Mouse (Mus musculus): ENCODE data around the gene Csde1. TPM values are rescaled to one million over a fixed set of nuclear protein-coding genes. Genes with fewer than 3 reads are reported as not detected.

Gene Csde1
- total and polyA plus RNA-seq, 3 experiments: 196 to 249 (median 210) TPM

- no peaks in the 10 kb centered on the region for H3K9me3 ChIP-seq (replicated peaks; ENCODE audit: low read length)
- no peak overlapping the region for H3K4me3 ChIP-seq (replicated peaks in 1 of 3; ENCODE audit: low read depth in 2 of 3, low read length in 2 of 3, poor library complexity in 1 of 3)
- TF ChIP-seq PAX5 (IDR thresholded peaks at IDR 0.05; ENCODE audit: low read length): no peak
- no peak for TF ChIP-seq POLR2AphosphoS2 (IDR thresholded peaks at IDR 0.05; ENCODE audit: low read depth, low read length)
- TF ChIP-seq ZC3H11A (IDR thresholded peaks at IDR 0.05; ENCODE audit: low read depth, low read length): no peak
- no peak for TF ChIP-seq CTCF (conservative IDR thresholded peaks at IDR 0.05 in 1 of 2, IDR thresholded peaks at IDR 0.05 in 1 of 2; ENCODE audit: low read depth in 2 of 2, low read length in 2 of 2)
- no peak for TF ChIP-seq TBP (conservative IDR thresholded peaks at IDR 0.05; ENCODE audit: low read depth, low read length)
- TF ChIP-seq GABPA (IDR thresholded peaks at IDR 0.05; ENCODE audit: insufficient replicate concordance, low read depth, low read length): no peak
- H3K9ac ChIP-seq (ENCODE audit: insufficient read depth, low read depth): no peak overlapping the region
- H3K36me3 ChIP-seq (replicated peaks in 1 of 2; ENCODE audit: control insufficient read depth in 1 of 2, insufficient read depth in 1 of 2, low read length in 1 of 2): no peaks in the 10 kb centered on the region
- in situ Hi-C loops (cut with MboI; ENCODE audit: low pct_ligation_motif_present, low pct_unique_long_range_greater_than_20kb, low sequenced_read_pairs) (no loop called here), dilution Hi-C loops (cut with MboI; ENCODE audit: extremely low pct_ligation_motif_present, extremely low pct_unique_long_range_greater_than_20kb, low sequenced_read_pairs) (no loop called here)
- no peak overlapping the region for H3K27ac ChIP-seq (ENCODE audit: insufficient read depth, low read depth)
- H3K4me1 ChIP-seq (ENCODE audit: control insufficient read depth in 1 of 2, insufficient read depth in 2 of 2): no peaks in the 10 kb centered on the region
- H3K79me2 ChIP-seq (replicated peaks; ENCODE audit: control insufficient read depth, extremely low read depth, insufficient read depth, poor library complexity, severe bottlenecking): no peaks in the 10 kb centered on the region
- no peak overlapping the region for H3K4me2 ChIP-seq (ENCODE audit: insufficient read depth, low read depth, poor library complexity, severe bottlenecking)
- H3K27me3 ChIP-seq (replicated peaks): no peaks in the 10 kb centered on the region
- DNase-seq (ENCODE audit: extremely low read depth): no peak
These were observed 62.5 kb downstream of the Csde1 start for GRCm38 (mm10) chr3:103082761-103083160.

DNA sequence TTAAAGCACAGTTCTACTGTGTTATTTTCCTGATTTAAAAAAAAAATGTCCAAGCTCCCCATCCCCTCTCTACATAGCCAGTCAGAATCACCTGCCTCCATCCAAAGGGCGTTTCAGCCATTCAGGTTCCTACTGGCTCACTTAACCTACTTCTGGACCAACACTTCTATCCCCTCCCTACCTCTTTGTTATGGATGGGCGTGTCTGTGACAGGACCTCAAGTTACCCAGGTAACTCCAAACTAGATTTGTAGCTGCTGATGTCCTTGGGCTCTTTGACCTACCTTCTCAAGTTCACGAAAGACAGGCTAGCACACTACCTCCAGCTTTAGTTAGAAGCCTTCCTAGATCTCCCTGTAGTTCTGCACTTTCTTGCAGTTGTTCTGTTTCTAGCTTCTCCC lies 65.8 kb downstream of the Csde1 start:
- H3K27ac ChIP-seq (ENCODE audit: insufficient read depth, low read depth): no peak overlapping the region
- H3K27me3 ChIP-seq (replicated peaks): no peaks in the 10 kb centered on the region
- no peaks in the 10 kb centered on the region for H3K79me2 ChIP-seq (replicated peaks; ENCODE audit: control insufficient read depth, extremely low read depth, insufficient read depth, poor library complexity, severe bottlenecking)
- no peak for DNase-seq (ENCODE audit: extremely low read depth)
- H3K4me3 ChIP-seq (replicated peaks in 1 of 3; ENCODE audit: low read depth in 2 of 3, low read length in 2 of 3, poor library complexity in 1 of 3): no peak overlapping the region
- in situ Hi-C loops (cut with MboI; ENCODE audit: low pct_ligation_motif_present, low pct_unique_long_range_greater_than_20kb, low sequenced_read_pairs) (no loop called here), dilution Hi-C loops (cut with MboI; ENCODE audit: extremely low pct_ligation_motif_present, extremely low pct_unique_long_range_greater_than_20kb, low sequenced_read_pairs) (no loop called here)
- no peaks in the 10 kb centered on the region for H3K9me3 ChIP-seq (replicated peaks; ENCODE audit: low read length)
- no peak overlapping the region for H3K4me2 ChIP-seq (ENCODE audit: insufficient read depth, low read depth, poor library complexity, severe bottlenecking)
- no peaks in the 10 kb centered on the region for H3K36me3 ChIP-seq (replicated peaks in 1 of 2; ENCODE audit: control insufficient read depth in 1 of 2, insufficient read depth in 1 of 2, low read length in 1 of 2)
- no peak overlapping the region for H3K9ac ChIP-seq (ENCODE audit: insufficient read depth, low read depth)
- H3K4me1 ChIP-seq (ENCODE audit: control insufficient read depth in 1 of 2, insufficient read depth in 2 of 2): no peaks in the 10 kb centered on the region
- no peak for TF ChIP-seq MEF2A (IDR thresholded peaks at IDR 0.05; ENCODE audit: borderline replicate concordance, low read depth, low read length)
- no peak for TF ChIP-seq MYC (IDR thresholded peaks at IDR 0.05; ENCODE audit: low read depth, low read length)
- no peak for TF ChIP-seq UBTF (IDR thresholded peaks at IDR 0.05; ENCODE audit: low read depth, low read length)
- no peak for TF ChIP-seq POLR2A (IDR thresholded peaks at IDR 0.05; ENCODE audit: low read depth, low read length)
- TF ChIP-seq CHD1 (IDR thresholded peaks at IDR 0.05; ENCODE audit: low read depth, low read length): no peak
- no peak for TF ChIP-seq CTCF (conservative IDR thresholded peaks at IDR 0.05 in 1 of 2, IDR thresholded peaks at IDR 0.05 in 1 of 2; ENCODE audit: low read depth in 2 of 2, low read length in 2 of 2)
- no peak for TF ChIP-seq ZNF384 (IDR thresholded peaks at IDR 0.05; ENCODE audit: low read depth, low read length)
- TF ChIP-seq KAT2A (IDR thresholded peaks at IDR 0.05; ENCODE audit: insufficient replicate concordance, low read length): no peak
- no peak for TF ChIP-seq MAZ (IDR thresholded peaks at IDR 0.05; ENCODE audit: low read depth, low read length)
- no peak for TF ChIP-seq TBP (conservative IDR thresholded peaks at IDR 0.05; ENCODE audit: low read depth, low read length)
- TF ChIP-seq MAX (IDR thresholded peaks at IDR 0.05; ENCODE audit: low read length): no peak
- TF ChIP-seq IRF4 (IDR thresholded peaks at IDR 0.05; ENCODE audit: low read depth, low read length): no peak
- TF ChIP-seq RCOR1 (conservative IDR thresholded peaks at IDR 0.05; ENCODE audit: low read depth, low read length): no peak
- TF ChIP-seq HCFC1 (IDR thresholded peaks at IDR 0.05; ENCODE audit: low read depth, low read length): no peak
- TF ChIP-seq ZKSCAN1 (IDR thresholded peaks at IDR 0.05; ENCODE audit: borderline replicate concordance, low read depth, low read length): no peak
- TF ChIP-seq TCF12 (IDR thresholded peaks at IDR 0.05; ENCODE audit: low read depth, low read length): no peak
- TF ChIP-seq USF2 (conservative IDR thresholded peaks at IDR 0.05; ENCODE audit: low read depth, low read length): no peak
- no peak for TF ChIP-seq BHLHE40 (IDR thresholded peaks at IDR 0.05; ENCODE audit: low read depth, low read length)
- no peak for TF ChIP-seq ETS1 (conservative IDR thresholded peaks at IDR 0.05; ENCODE audit: low read depth, low read length)
- TF ChIP-seq NRF1 (IDR thresholded peaks at IDR 0.05; ENCODE audit: low read depth, low read length): no peak
